Mouse (Mus musculus) midbrain, embryonic 11.5 days (tissue): ENCODE results near the gene Gm20695. TPM values are rescaled to one million over a fixed set of nuclear protein-coding genes. Genes with fewer than 3 reads are reported as not detected.

ENCODE experiments used
- ATAC-seq: fragments of 200-750 bp; cut with Nextera tagmentation; 2 replicates; pipeline ENCODE4 v1.8.0; 2017; ENCODE audit warnings: moderate TSS enrichment, moderate library complexity; ENCODE audit not compliant: low FRiP score
- DNase-seq: peaks from one replicate; pipeline ENCODE4 v3.0.0; 2015; ENCODE audit warnings: low spot score; ENCODE audit errors: missing footprints
- H3K27ac ChIP-seq: fragments of 300-500 bp; sonication (generic); 2 replicates; pipeline ENCODE4 v1.5.1; 2014; ENCODE audit warnings: low read depth, low read length
- H3K27me3 ChIP-seq: fragments of 300-500 bp; sonication (generic); 2 replicates; pipeline ENCODE4 v1.6.1; 2014; ENCODE audit warnings: mild to moderate bottlenecking, low read length, moderate library complexity, mixed read lengths; ENCODE audit not compliant: control insufficient read depth, insufficient read depth
- H3K36me3 ChIP-seq: fragments of 300-500 bp; sonication (generic); 2 replicates; pipeline ENCODE4 v1.6.1; 2014; ENCODE audit warnings: mild to moderate bottlenecking, low read length, moderate library complexity, mixed read lengths; ENCODE audit not compliant: control insufficient read depth, insufficient read depth
- H3K4me1 ChIP-seq: fragments of 300-500 bp; sonication (generic); 2 replicates; pipeline ENCODE4 v1.6.1; 2014; ENCODE audit warnings: low read length; ENCODE audit not compliant: control insufficient read depth, insufficient read depth
- H3K4me2 ChIP-seq: fragments of 300-500 bp; sonication (generic); 2 replicates; pipeline ENCODE4 v1.6.1; 2014; ENCODE audit warnings: mild to moderate bottlenecking, moderate library complexity
- H3K4me3 ChIP-seq: fragments of 300-500 bp; sonication (generic); 2 replicates; pipeline ENCODE4 v1.5.1; 2014; ENCODE audit warnings: low read depth, low read length
- H3K9ac ChIP-seq: fragments of 300-500 bp; sonication (generic); 2 replicates; pipeline ENCODE4 v1.6.1; 2014; ENCODE audit warnings: low read length
- H3K9me3 ChIP-seq: fragments of 300-500 bp; sonication (generic); 2 replicates; pipeline ENCODE4 v1.6.1; 2016; ENCODE audit warnings: low read length; ENCODE audit not compliant: control insufficient read depth
- WGBS: fragments of 180-500 bp; shearing (Covaris S2); extraction: QIAGEN DNeasy Blood & Tissue Kit; methylation state at CpG from one replicate; pipeline ENCODE4 v1.1.7; 2014; 5-methylcytosine and 5-hydroxymethylcytosine counted together
- polyA plus RNA-seq: library from polyadenylated mRNA; unstranded; fragments of >200 nt; fragmentation: Nextera tagmentation; extraction: Ambion mirVana; gene quantifications from 2 replicates; pipeline ENCODE4 v1.2.1, GENCODE M21; 2014

Gm20695 gene
- polyA plus RNA-seq, 1 experiment from 2014 or later: 4.4 TPM

DNA sequence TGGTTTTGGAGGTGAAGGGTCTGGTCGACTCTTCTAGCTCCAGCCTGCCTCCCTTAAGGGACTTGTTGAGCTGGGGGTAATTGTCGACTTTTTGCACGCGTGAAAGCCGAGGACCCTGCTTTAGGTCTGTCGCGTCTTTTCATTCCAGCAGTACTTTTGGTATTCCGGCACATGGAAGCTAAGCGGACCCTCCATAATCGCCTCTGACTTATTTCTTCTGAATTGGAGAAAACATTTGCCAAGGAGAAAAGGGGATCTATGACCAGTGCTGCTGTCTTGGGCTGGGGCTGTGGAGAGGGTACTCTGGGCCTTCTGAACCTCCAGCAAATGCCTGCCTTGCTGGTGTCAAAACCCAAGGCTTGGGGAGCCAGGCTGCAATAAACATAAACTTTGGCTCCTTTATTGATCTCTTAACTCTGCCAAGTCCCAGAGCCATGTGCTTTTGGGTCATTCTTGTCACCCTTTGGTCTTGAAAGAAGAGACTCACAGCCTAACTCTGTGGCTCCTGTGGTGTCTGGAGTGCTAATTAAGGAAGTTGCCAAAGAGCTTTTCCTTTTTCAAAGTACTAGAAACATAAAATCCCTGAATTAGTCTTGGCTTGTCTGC is 720 bp downstream of the Gm20695 start:
- Histone ChIP-seq H3K36me3 (no peaks in the 10 kb centered on the region), H3K9me3 (no peaks in the 10 kb centered on the region), H3K4me3 (peak overlapping the region; percentile 82), H3K4me1 (peaks cover 9% of the 10 kb centered on the region), H3K4me2 (peak overlapping the region; percentile 72), H3K27me3 (no peaks in the 10 kb centered on the region), H3K27ac (peak overlapping the region; percentile 73; the same call in 1 of the 2 replicates), H3K9ac (peak overlapping the region; percentile 94)
- peak; percentile 8 for ATAC-seq
- DNase-seq: no peak
- 3% methylated on average over 10 of the region's 10 CpGs for WGBS

DNA sequence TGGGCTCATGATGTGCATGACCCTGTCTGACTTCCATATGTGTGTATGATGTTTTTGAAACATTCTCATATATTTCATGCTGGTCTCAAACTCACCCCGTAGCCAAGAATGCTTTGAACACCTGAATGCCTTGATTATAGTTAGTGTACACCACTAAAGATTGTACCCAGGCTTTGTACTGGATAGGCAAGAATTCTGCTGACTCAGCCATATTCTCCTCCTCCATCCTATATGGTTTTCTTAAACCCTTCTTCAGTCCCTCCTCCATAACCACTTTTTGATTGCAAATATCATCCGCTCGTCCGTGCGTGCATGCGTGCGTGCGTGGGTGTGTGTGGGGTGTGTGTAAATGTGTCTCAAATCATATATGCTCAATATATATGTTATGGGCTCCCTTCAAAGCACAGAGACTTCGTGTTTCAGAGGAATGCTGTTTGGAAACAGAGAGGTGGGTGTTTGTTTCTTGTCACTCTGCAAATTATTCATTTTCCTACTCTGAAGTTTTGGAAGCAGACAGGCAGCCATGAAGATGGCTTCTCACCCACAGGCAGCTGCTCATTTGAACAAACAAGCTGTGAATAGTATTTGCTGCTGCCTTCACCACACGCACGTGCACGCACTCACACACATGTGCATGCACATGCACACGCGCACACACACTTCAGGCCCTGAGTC is 7.3 kb downstream of the Gm20695 start:
- WGBS: 95% methylated on average over 14 of the region's 14 CpGs
- H3K9ac ChIP-seq: no peak overlapping the region
- H3K36me3 ChIP-seq: no peaks in the 10 kb centered on the region; the same call in 1 of the 2 replicates
- H3K4me2 ChIP-seq: no peak overlapping the region
- no peaks in the 10 kb centered on the region for H3K27me3 ChIP-seq
- DNase-seq: peak; percentile 37
- no peaks in the 10 kb centered on the region for H3K9me3 ChIP-seq
- no peak overlapping the region for H3K27ac ChIP-seq
- no peak for ATAC-seq
- H3K4me1 ChIP-seq: no peaks in the 10 kb centered on the region
- no peak overlapping the region for H3K4me3 ChIP-seq

DNA sequence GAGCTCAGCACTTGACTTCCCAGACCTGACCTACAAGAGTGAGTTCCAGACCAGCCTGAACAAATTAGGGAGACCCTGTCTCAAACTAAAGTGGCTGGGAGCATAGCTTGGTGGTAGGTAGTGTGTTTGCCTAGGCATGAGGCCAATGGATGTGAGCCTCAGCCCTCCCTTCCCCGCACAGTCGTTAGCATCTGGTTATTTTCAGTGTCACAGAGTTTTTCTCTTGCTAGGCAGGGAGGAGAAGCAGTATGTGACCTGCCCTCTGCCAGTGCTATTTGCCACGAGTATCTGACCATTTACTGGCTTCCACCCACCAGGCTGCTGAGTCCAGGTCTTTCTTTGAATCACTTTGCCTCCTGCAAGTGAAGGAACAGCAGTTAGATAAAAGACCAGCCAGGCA is 9.3 kb downstream of the Gm20695 start:
- no peak for ATAC-seq
- DNase-seq: no peak
- Histone ChIP-seq H3K4me1 (no peaks in the 10 kb centered on the region), H3K9me3 (no peaks in the 10 kb centered on the region), H3K27me3 (no peaks in the 10 kb centered on the region), H3K36me3 (no peaks in the 10 kb centered on the region; the same call in 1 of the 2 replicates), H3K27ac (no peak overlapping the region), H3K9ac (no peak overlapping the region), H3K4me3 (no peak overlapping the region), H3K4me2 (no peak overlapping the region)
- WGBS: 78% methylated on average over 3 of the region's 3 CpGs

DNA sequence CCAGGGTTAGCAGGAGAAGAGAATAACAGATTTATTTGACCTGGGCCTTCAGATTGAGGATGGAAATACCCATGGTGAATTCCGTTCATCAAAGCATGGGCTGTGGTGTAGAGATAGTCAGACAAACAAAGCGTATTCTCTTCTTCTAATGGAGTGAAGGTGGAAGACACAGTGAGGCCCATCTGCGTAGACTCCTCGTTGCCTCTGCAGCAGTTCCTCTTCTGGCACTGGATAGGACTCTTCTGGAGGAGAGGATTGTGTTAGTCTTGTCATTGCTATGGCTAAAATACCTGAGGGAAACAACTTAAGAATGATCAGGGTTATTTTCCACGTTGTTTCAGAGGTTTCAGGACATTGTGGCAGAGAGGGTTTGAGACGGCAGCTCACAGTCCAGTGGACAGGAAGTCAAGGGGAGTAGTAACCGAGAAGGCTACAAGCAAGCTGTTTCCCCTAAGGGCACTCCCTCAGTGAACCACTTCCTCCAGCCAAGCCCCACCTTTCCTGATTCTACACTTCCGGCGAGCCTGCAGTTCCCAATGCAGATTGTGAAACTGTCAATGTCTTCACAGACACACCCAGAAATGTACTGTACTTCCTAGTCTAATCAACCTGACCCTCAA is 10.8 kb downstream of the Gm20695 start:
- H3K36me3 ChIP-seq: peaks cover 4% of the 10 kb centered on the region; the same call in 1 of the 2 replicates
- WGBS: 83% methylated on average over 9 of the region's 9 CpGs
- H3K4me2 ChIP-seq: no peak overlapping the region
- no peaks in the 10 kb centered on the region for H3K4me1 ChIP-seq
- no peak overlapping the region for H3K4me3 ChIP-seq
- H3K9ac ChIP-seq: no peak overlapping the region
- no peaks in the 10 kb centered on the region for H3K27me3 ChIP-seq
- H3K9me3 ChIP-seq: no peaks in the 10 kb centered on the region
- no peak overlapping the region for H3K27ac ChIP-seq
- DNase-seq: no peak
- no peak for ATAC-seq

DNA sequence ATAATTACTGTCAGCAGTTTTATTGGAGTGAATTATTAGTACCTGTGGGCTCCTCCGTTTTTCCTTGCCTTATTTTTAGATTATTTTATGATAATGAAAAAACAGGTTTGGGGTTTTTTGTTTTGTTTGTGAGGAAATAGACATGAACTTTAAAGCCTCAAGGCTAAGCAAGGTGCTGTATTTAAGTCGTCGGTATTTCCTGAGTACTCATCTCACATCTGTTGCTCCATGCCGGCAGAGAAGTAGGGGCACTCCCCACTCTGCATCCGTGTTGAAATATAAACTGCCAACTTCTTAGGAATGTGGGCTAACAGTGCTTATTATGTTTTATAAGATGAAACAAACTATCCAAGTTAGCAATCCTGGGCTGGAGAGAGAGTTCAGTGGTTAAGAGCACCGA is 11.6 kb downstream of the Gm20695 start:
- Histone ChIP-seq H3K4me3 (no peak overlapping the region), H3K27me3 (no peaks in the 10 kb centered on the region), H3K9me3 (no peaks in the 10 kb centered on the region), H3K9ac (no peak overlapping the region), H3K4me2 (no peak overlapping the region), H3K27ac (no peak overlapping the region), H3K36me3 (peaks cover 4% of the 10 kb centered on the region; the same call in 1 of the 2 replicates), H3K4me1 (no peaks in the 10 kb centered on the region)
- DNase-seq (no peak), ATAC-seq (no peak)
- 90% methylated on average over 6 of the region's 6 CpGs for WGBS

DNA sequence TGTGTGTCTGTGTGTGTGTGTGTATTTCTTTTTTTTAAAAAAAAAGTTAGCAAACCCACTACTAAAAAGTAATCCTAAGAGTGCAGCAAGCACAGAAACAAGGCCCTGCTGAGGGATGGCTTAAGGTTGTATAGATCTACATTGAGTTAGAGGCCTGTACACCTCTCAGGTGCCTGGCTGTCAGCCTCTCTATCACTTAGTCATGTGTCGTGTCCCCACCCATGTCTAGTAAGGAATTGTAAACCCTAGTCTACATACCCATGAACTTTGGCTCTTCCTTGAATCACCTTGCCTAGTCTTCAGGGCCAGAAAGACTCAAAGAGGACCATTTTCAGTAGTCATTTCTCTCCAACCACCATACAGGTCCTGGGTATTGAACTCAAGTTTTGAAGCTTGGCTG is 12.1 kb downstream of the Gm20695 start:
- DNase-seq (no peak), ATAC-seq (no peak)
- peaks cover 4% of the 10 kb centered on the region; the same call in 1 of the 2 replicates for H3K36me3 ChIP-seq
- no peak overlapping the region for H3K4me2 ChIP-seq
- no peak overlapping the region for H3K4me3 ChIP-seq
- no peaks in the 10 kb centered on the region for H3K9me3 ChIP-seq
- H3K27me3 ChIP-seq: no peaks in the 10 kb centered on the region
- H3K4me1 ChIP-seq: no peaks in the 10 kb centered on the region
- 82% methylated on average over 1 of the region's 1 CpGs for WGBS
- H3K27ac ChIP-seq: no peak overlapping the region
- H3K9ac ChIP-seq: no peak overlapping the region

DNA sequence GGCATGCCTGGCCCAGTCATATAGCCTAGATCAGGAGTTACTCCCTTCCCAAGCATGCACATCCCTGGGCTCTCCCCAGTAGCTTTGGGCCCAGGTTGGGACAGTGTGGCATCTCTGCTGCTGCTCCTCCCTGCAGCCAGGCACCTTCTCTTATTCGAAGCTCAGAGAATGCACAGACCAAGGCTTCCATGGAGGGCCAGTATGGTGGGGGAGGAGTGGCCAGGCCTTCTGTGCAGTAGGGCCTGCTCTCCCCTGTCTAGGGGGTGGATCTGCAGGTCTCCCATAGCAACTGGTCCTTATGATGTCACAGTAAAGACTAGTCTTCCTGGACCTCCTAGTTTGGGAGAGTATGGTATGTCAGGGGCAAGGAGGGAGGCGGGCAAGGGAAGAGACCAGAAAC is 23.0 kb downstream of the Gm20695 start:
- Histone ChIP-seq H3K36me3 (peaks cover 2% of the 10 kb centered on the region; the same call in 1 of the 2 replicates), H3K27me3 (no peaks in the 10 kb centered on the region), H3K4me3 (no peak overlapping the region), H3K4me2 (no peak overlapping the region), H3K4me1 (peaks cover 7% of the 10 kb centered on the region), H3K9me3 (no peaks in the 10 kb centered on the region), H3K27ac (no peak overlapping the region), H3K9ac (0 out of 2 replicates have a peak overlapping the region, but pooled peaks have one; percentile 12)
- DNase-seq: no peak
- no peak for ATAC-seq
- WGBS: 77% methylated on average over 2 of the region's 2 CpGs

DNA sequence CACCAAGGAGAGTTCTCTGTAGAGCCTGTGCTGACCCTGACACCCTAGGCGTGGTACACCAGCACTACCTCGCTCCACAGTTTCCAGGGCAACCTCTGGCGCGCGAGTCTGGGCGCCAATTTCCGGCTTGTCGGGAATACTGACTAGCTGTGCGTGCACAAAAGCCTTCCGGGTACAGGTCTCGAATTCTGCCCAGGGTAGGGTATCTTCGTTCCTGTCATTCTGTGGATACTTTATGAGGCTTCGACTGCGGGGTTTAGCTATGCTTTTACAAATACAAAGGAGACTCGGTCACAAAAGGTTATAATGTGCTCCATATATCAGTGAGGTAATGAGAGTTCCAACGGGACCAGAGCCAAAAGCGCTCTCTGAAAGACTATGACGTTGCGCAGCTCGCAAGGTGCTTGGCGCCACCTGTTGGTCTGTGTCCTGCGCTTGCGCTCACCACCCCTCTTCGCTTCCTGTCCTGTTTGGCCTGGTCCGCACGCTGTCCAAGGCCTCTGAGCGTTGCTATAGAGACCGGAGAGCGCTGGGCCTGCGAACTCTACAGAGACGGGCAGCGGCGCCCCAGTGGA is 24.2 kb downstream of the Gm20695 start, which contains the start of the genes 1700037C18Rik and Cluap1:
TSS of gene 1700037C18Rik (minus strand) at position 153 of the 575 bp plus-strand sequence.
TSS of gene Cluap1 (plus strand) at position 265 of the 575 bp plus-strand sequence.
- peaks cover 7% of the 10 kb centered on the region for H3K4me1 ChIP-seq
- peak within 1 kb of the TSS; percentile 70 for H3K9ac ChIP-seq
- DNase-seq (peak; percentile 99), ATAC-seq (peak; percentile 99)
- H3K36me3 ChIP-seq: peaks cover 2% of the 10 kb centered on the region; the same call in 1 of the 2 replicates
- H3K9me3 ChIP-seq: no peaks in the 10 kb centered on the region
- no peaks in the 10 kb centered on the region for H3K27me3 ChIP-seq
- H3K27ac ChIP-seq: peak within 1 kb of the TSS; percentile 35; the same call in 1 of the 2 replicates
- under 1% methylated on average over 33 of the region's 33 CpGs for WGBS
- peak within 1 kb of the TSS; percentile 56 for H3K4me3 ChIP-seq
- H3K4me2 ChIP-seq: peak within 1 kb of the TSS; percentile 78
